Mouse (Mus musculus) spleen, adult 2 months (tissue): ENCODE results near the gene Med12l.

ENCODE experiments used
- CTCF ChIP-seq: fragments of 200-500 bp; IDR thresholded peaks from 2 replicates; pipeline ENCODE4 v1.5.1; 2011; ENCODE audit warnings: mild to moderate bottlenecking, inconsistent platforms; ENCODE audit not compliant: insufficient read depth, insufficient read length, insufficient replicate concordance; ENCODE audit errors: extremely low read depth
- POLR2A ChIP-seq: fragments of 200-500 bp; IDR thresholded peaks from 2 replicates; pipeline ENCODE4 v1.6.1; 2011; ENCODE audit warnings: low read depth, low read length, inconsistent platforms

DNA sequence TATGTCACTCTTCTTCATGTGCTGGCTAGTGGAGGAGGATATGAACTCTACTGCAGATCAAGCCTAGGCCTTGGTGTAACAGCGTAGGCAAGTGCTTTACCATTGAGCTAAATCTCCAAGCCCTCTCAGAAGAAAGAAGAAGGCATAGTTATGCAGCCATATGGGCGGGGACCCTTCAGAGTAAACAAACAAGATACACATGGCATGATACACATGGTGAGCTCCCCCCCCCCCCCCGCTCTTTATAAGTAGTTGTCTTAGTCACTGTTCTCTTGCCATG, 272.6 kb downstream of the Med12l start:
- TF ChIP-seq POLR2A = no peak
- TF ChIP-seq CTCF = no peak
